Mouse (Mus musculus): Measurements from ENCODE around the gene Lrfn2.

DNA sequence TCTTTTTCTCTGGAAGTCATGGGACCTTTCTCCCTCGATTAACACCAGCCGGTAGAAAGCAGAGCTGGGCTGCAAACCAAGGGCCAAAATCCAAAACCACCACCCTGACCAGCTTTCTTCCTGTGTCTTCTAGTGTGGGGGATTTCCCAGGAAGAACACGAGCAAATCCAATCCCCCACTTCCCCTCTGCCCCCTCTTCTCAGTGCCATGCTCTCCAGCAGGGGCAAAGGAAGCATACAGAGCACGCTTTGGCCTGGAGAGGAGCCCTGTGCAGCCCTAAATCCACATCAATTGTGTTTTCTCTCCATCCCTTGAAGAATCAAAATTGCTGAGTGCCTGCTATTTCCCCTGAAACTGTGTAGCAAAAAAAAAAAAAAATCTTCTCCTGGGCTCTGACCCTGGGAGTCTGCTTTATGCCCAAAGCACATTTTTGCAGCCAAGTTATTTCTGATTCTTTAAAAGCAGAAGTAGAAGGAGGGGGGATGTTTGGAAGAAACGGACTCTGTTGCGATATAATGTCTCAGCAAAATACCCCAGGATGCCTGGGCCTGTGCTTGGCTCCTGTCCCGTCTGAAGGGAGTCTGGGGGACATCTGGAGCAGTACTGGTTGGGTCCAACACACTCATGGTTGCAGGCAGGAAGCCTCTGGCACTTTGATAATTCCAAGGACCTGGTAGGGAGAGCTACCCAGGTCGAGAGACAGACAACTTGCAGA, 86.8 kb downstream of the Lrfn2 start:
- no peak for TF ChIP-seq CTCF (IDR thresholded peaks at IDR 0.05; ENCODE audit: insufficient read depth, low read depth, low read length)
- TF ChIP-seq POLR2A (IDR thresholded peaks at IDR 0.05; ENCODE audit: insufficient read depth, low read depth, low read length): no peak
